Mouse (Mus musculus): Measurements from ENCODE around the gene Cks1brt. TPM values are rescaled to one million over a fixed set of nuclear protein-coding genes. Genes with fewer than 3 reads are reported as not detected.
"Not testable (repeated sequence)": the region's sequence is repeated elsewhere in the genome, so short reads cannot be mapped to it uniquely, and the experiment has no call there.

Gene Cks1brt
- not detected for total RNA-seq (2022)

DNA sequence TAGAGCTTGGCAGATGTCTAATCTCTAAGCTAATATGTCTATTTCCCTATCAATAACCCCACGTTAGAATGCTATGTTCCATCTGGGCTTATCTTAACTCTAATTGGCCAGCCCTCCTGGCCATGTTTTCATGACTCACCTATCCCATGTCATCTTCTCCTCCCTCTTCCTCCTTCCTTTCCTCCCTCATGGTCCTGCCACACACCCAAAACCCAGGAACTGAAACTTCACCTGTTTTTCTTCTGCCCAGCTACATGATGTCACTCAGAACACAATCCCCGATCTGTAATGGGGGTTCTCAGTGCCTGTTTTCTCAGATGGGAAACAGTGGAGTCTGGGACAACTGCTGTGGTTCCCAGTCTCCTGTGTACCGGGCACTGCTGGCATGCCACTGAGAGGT is at the start of gene Cks1brt:
Gene Cks1brt (plus strand): TSS at position 301 of the 400 bp plus-strand sequence.
- DNase-seq (ENCODE audit: low spot score): no peak

DNA sequence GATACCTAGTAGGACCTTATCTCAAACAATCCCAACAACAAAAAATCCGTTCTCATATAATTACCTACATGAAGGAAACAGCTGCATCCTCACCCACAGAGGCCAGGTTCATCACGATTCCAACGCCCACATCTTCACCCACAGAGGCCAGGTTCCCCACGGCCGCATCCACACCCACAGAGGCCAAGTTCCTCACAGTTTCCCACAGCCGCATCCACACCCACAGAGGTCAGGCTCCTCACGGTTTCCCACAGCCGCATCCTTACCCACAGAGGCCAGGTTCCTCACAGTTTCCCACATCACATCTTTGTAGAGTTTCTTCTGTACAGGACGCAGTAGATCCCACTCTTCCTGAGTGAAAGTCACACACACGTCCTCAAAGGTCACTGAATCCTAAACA is 38.5 kb upstream of the Cks1brt start:
- DNase-seq (ENCODE audit: low spot score): no peak

DNA sequence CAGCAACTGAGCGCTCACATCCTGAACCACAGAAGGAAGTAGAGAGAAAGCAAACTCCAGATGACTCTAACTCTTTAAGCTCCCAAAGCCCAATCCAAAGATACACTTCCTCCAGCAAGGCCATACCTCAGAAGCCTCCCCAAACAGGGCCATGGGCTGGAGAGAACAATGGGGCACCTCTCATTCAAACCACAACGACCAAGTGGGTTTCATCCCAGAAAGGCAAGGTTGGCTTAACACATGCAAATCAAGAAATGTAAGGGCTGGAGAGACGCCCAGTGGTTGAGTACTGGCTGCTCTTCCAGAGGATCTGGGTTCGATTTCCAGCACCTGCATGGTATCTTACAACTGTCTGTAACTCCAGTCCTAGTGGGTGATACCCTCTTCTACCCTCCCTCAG is 36.2 kb upstream of the Cks1brt start:
- no peak for DNase-seq (ENCODE audit: low spot score)

DNA sequence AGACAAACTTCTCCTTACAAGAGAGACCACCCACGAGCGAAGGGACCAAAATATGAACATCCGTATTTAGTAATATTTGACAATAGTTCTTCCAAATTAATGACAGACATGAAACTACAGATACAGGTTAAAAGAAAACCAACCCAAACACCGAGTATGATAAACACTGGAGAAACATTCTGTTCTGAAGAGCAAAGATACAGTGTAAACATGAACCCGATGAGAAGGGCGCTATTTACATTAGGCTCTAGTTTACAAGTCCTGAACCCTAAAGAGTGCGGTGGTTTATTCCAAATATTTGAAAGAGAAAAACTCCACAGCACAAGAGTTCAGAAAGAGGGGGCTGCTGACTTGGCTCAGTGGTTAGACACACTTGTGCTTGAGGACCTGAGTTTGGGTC is 34.7 kb upstream of the Cks1brt start:
- no peak for DNase-seq (ENCODE audit: low spot score)

DNA sequence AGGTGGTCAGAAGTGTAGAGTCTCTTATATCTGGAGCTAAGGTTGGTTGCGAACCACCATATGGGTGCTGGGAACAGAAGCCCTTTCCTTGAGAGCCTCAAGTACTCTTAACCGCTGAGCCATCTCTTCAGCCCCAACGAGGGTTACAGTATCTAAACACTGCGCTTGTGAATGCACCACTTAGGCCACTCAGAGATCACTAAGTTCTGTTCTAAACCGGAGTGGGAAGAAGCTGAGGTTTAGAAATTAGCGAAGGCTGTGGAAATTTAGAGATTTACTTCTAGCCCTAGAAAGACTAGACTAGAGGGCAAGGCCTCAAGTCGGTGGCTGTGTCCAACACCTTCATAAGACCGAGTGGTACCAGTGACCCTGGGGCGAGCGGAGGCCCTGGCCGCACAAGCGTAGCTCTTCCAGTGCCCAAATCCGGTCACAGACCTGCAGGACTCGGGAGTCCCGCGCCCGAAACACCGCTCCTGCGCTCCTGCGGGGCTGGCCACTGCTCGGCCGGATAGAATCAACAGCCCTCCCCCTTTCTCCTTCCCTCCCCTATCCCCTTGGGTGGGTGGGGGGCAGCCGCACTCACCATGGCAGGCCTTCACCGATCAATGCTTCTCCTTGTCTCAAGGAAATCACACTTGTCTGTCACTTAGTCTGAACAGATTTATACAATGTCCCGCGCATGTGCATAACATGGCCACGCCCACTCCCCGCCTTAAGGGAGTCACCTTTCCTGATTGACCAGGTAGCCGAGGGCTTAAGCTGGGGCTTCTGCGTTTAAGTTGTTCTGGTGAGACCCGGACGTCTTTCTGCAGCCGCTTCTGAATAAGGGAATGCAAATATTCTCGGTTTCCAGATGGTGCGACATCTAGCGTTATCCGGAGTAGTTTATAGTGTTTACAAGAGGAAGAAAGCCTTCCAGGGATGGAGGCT is 32.4 kb upstream of the Cks1brt start:
- DNase-seq (ENCODE audit: low spot score): peak; percentile 84

DNA sequence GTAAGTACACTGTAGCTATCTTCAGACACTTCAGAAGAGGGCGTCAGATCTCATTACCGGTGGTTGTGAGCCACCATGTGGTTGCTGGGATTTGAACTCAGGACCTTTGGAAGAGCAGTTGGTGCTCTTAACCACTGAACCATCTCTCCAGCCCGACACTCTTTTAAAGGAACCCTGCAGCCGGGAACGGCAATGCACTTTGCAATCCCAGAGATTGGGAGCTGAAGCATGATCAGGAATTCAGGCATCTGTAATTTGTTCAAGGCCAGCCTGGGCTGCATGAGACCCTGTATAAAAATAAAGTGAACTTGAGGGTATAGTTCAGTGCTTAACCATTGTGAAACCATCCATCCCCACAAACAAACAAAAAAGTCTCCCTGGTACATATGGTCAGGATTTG is 31.5 kb upstream of the Cks1brt start:
- not testable (repeated sequence) for DNase-seq (ENCODE audit: low spot score)

DNA sequence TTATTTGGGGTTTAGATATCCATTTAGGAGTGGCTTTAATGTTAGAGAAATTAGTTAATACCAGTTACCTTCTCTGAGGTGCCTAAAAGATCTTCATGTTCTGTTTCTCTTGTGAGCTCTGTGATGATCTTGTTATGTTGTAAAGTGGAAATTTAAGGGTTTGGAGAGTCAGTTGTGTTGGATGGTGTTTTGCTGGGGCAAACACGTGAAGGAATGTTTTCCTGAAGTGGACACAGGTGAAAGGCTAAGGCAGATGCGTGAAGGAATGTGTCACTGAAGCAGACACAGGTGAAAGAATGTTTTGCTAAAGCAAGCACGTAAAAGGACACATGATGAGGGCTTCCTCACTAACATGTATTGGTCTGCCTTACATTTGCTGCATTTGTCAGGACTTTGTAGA is 28.7 kb upstream of the Cks1brt start, which contains the start of gene Zfp791:
Gene Zfp791 (minus strand): TSS at position 101 of the 400 bp plus-strand sequence.
- no peak for DNase-seq (ENCODE audit: low spot score)

DNA sequence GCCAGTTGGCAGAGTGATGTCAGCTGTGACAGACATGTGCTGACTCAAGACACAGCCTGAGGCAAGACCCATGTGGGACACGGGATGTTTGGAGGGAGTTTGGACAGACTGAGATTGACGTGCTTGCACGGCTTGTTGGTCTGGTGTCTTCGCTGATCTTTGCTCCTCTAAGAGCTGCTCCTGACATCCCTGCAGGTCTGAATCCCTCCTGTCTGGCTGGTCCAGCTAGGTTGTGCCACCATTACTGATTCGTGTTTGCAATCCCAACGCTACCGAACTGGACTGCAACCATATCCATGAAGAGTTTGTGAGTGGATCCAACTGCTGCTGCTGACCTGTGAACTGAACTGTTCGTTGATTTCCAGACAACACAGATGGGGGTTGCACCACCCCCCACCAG is 28.0 kb upstream of the Cks1brt start:
- no peak for DNase-seq (ENCODE audit: low spot score)

DNA sequence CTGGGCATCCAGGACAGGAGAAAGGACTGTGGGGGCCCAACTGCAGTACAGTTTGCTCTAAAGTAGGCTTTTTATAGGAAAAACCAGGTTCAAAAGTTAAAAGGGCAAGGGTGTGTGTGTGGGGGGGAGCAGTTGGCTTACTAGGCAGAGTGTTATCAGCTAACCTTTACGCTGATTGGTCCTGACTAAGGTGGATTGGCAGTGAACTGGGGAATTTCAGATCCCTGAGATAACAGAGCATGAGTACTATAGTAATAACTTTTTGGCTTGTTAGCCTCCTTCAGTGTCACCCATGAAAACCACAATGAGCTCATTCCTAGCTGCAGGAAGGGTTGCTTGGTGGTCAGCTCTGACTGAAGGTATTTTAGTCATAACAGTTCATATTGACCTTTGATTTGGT is 19.4 kb upstream of the Cks1brt start:
- DNase-seq (ENCODE audit: low spot score): no peak

DNA sequence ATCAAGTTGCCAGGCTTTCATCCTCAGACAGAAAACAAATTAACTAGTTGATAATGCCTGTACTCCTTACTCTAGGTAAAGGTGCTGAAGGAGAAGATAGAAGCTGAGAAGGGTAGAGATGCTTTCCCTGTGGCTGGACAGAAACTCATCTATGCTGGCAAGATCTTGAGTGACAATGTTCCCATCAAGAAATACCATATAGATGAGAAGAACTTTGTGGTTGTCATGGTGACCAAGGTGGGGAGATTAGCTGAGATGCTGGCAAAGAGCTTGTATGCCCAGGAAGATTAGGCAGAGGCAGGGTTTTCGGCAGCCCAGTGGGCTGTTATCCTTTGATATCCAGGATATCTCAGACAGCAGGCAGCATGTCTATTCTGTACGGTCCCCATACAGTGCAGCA is 16.0 kb upstream of the Cks1brt start:
- DNase-seq (ENCODE audit: low spot score): not testable (repeated sequence)

DNA sequence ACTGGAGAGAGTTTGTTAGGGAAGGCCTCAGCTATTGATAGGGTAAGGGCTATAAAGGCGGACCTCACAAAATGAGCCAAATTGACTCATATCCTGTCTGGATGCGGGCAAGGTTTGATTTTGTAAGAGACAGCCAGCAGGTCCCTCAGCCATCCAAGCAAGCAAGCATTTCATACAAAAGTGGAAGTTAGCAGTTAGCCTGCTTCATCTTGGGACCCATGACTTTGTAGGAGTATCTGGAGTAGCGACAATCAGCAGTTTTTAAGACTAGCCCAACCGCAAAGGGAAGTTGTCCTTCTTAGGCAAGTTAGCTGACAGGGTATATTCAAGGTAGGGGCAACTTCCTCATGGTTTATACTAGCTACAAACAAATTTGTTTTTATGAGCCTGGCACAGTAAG is 9.2 kb upstream of the Cks1brt start:
- DNase-seq (ENCODE audit: low spot score): peak; percentile 26

DNA sequence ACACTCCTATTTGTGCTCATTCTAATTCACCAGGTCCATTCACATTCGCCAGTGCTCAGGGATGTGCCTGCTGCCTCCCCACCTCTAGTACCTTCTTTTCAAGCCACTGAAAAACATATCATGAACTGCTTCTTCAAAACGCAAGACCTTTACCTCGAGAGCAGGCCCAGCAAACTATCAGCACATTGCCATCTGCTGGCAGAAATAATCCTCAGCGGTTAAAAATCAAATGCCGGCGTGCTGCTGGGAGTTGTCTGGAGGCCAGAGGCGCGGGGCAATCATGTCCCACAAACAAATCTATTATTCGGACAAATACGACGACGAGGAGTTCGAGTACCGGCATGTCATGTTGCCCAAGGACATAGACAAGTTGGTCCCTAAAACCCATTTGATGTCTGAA is 19.6 kb downstream of the Cks1brt start:
- DNase-seq (ENCODE audit: low spot score): peak; percentile 38

DNA sequence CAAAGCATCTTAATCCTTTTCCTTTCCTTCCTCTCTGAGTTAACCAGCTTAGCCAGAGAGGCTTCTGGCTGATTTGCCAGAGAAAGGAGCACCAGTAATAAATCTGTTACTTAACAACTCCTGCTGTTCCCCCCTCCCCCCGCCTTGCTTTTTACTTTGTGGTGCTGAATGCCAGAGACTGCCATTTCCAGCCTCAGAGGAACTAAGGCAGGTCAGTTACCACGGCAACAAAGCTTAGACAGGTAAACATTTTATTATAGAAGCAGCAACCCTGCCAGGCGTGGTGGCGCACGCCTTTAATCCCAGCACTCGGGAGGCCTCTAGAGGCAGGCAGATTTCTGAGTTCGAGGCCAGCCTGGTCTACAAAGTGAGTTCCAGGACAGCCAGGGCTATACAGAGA is 24.2 kb downstream of the Cks1brt start:
- DNase-seq (ENCODE audit: low spot score): no peak

DNA sequence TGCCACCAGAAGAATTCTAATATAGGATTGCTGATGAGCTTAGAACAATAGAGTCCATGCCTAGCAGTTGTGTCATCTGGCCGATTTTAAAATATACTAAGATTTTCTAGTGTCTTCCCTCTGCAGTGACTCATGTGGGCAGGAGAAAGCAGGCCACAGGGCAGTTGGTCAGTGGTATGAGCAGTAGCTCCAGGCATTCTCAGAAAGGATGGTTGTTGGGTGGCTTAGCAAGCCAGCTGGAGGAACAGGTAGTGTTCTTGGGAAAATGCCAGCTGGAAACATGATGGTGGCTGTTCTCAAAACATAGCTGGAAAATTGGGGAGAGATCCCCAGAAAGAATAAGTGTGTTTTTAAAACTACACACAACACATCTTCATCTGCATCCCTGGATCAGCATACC is 40.6 kb downstream of the Cks1brt start:
- DNase-seq (ENCODE audit: low spot score): no peak

DNA sequence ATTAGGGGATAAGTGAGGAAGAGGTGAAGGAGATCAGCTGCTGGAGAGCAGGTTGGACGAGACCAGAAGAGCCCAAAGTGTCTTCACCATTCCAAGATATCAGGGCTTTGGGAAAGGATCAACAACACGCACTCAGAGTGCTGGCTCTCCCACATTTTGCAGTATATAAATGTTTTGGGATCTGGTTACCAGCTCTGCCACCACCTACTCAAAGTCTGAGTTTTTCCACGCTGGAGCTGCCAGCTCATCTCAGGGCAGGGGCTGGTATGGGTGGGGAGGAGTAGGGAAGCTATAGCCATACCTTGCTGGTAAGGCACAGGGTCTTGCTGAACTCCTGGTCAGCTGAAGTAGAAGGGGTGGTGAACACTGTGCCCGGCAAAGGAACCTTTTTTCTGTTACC is 68.5 kb downstream of the Cks1brt start:
- no peak for DNase-seq (ENCODE audit: low spot score)

DNA sequence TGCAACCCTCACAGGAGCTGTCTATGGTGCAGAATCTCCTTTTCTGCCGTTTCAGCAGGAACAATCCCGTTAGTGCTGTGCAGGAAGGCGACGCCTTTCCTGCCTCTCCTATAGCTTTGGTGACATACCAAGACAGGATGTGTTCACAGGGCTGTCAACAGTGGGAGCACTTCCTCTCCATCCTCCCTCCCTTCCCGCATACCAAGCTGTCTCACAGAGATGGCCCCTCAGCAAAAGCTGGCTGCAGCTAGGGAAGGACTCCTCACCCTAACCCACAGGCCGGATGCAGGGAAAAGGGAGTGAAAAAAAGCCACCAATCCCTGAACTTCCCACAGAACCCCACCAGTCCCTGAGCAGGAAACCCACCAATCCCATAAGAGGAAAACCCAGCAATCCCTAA is 69.3 kb downstream of the Cks1brt start:
- peak; percentile 18 for DNase-seq (ENCODE audit: low spot score)

Small RNA genes within 50 kb of the gene (microRNA-seq; reads per million reads assigned to microRNA genes)
- 0.84 reads per million for gene Gm23388

Other genes starting within 250 kb of the Cks1brt start
- not detected for gene Klf1, start 250.0 kb upstream of the Cks1brt start, total RNA-seq (2022)
- 10 to 100 TPM in 3 of 4 experiments, 1 to 10 TPM in 1; 7.9 to 15.7 (median 12.3) TPM for gene Dnase2a, start 243.4 kb upstream of the Cks1brt start, total RNA-seq (2022)
- under 1 TPM; 0.06 to 0.19 (median 0.13) TPM for gene Mast1, start 214.6 kb upstream of the Cks1brt start, total RNA-seq (2022)
- gene Rtbdn, start 204.9 kb upstream of the Cks1brt start, total RNA-seq (2022): not detected
- gene Gm49661, start 182.5 kb upstream of the Cks1brt start, total RNA-seq (2022): 1 to 10 TPM in 2 of 4 experiments, not detected in 2; 2.4 to 5.9 TPM
- 100 to 1,000 TPM; 644 to 711 (median 676) TPM for gene Prdx2, start 182.3 kb upstream of the Cks1brt start, total RNA-seq (2022)
- 10 to 100 TPM; 41.9 to 61.3 (median 55.0) TPM for gene Rnaseh2a, start 182.2 kb upstream of the Cks1brt start, total RNA-seq (2022)
- 10 to 100 TPM; 17.8 to 32.3 (median 23.9) TPM for gene Junb, start 173.2 kb upstream of the Cks1brt start, total RNA-seq (2022)
- gene Hook2, start 161.3 kb upstream of the Cks1brt start, total RNA-seq (2022): 1 to 10 TPM; 1.9 to 3.5 (median 2.7) TPM
- gene Best2, start 137.4 kb upstream of the Cks1brt start, total RNA-seq (2022): not detected
- gene Asna1, start 126.6 kb upstream of the Cks1brt start, total RNA-seq (2022): 10 to 100 TPM; 63.5 to 72.5 (median 65.4) TPM
- gene Trir, start 125.1 kb upstream of the Cks1brt start, total RNA-seq (2022): 10 to 100 TPM; 76.6 to 90.6 (median 78.6) TPM
- gene Tnpo2, start 115.0 kb upstream of the Cks1brt start, total RNA-seq (2022): 10 to 100 TPM; 29.6 to 32.4 (median 30.8) TPM
- 1 to 10 TPM; 2.9 to 4.0 (median 3.3) TPM for gene Fbxw9, start 91.9 kb upstream of the Cks1brt start, total RNA-seq (2022)
- gene Gm5741, start 83.9 kb upstream of the Cks1brt start, total RNA-seq (2022): not detected
- gene Dhps, start 80.2 kb upstream of the Cks1brt start, total RNA-seq (2022): 10 to 100 TPM; 32.7 to 36.4 (median 35.5) TPM
- 10 to 100 TPM; 40.8 to 45.3 (median 43.6) TPM for gene Wdr83os, start 71.2 kb upstream of the Cks1brt start, total RNA-seq (2022)
- gene Wdr83, start 70.6 kb upstream of the Cks1brt start, total RNA-seq (2022): 10 to 100 TPM; 26.6 to 32.4 (median 30.0) TPM
- 10 to 100 TPM; 21.9 to 36.3 (median 26.3) TPM for gene Man2b1, start 68.7 kb upstream of the Cks1brt start, total RNA-seq (2022)
- 1 to 10 TPM; 2.1 to 3.0 (median 2.7) TPM for gene Zfp791, start 28.8 kb upstream of the Cks1brt start, total RNA-seq (2022)
- not detected for gene Olfr371, start 74.1 kb downstream of the Cks1brt start, total RNA-seq (2022)
- 1 to 10 TPM; 5.0 to 7.0 (median 5.3) TPM for gene Orc6, start 147.7 kb downstream of the Cks1brt start, total RNA-seq (2022)
- 10 to 100 TPM; 66.9 to 68.9 (median 67.8) TPM for gene Vps35, start 147.9 kb downstream of the Cks1brt start, total RNA-seq (2022)
- gene Mylk3, start 234.4 kb downstream of the Cks1brt start, total RNA-seq (2022): 100 to 1,000 TPM; 470 to 539 (median 495) TPM